Mouse (Mus musculus) kidney, adult 2 months (tissue): ENCODE data around the gene Armh3.

ENCODE experiments used
- CTCF ChIP-seq: fragments of 200-500 bp; conservative IDR thresholded peaks from 2 replicates; pipeline ENCODE4 v1.5.1; 2011; ENCODE audit warnings: low read depth, mild to moderate bottlenecking, control low read depth, low read length, moderate library complexity, mixed read lengths; ENCODE audit not compliant: insufficient read depth, insufficient read length
- POLR2A ChIP-seq: fragments of 200-500 bp; IDR thresholded peaks from one replicate; pipeline ENCODE4 v1.6.1; 2011; ENCODE audit warnings: low read depth, low read length, control low read depth

GRCm38 (mm10) chr19:45827736-45828135, 170.6 kb downstream of the Armh3 start:
- TF ChIP-seq CTCF = no peak
- TF ChIP-seq POLR2A = no peak
